Mouse (Mus musculus): ENCODE results near the gene Ablim2. TPM values are rescaled to one million over a fixed set of nuclear protein-coding genes. Genes with fewer than 3 reads are reported as not detected.

Gene Ablim2
- polyA plus RNA-seq, 1 experiment from 2014 or later = 0.98 TPM

GRCm38 (mm10) chr5:35737231-35737901 lies 20.3 kb upstream of the Ablim2 start:
- no peaks in the 10 kb centered on the region for H3K27me3 ChIP-seq
- no peak for DNase-seq (ENCODE audit: low read depth, low spot score)
- ChIA-PET POLR2A (no interaction called here), CTCF (interaction anchor here (0.9 to 4.5 kb wide), 2 partner anchors 9 to 18 kb away, joined by 3 to 22 read pairs; no protein-coding TSS in a partner anchor)
- ATAC-seq = no peak
- no peak for TF ChIP-seq CTCF (IDR thresholded peaks at IDR 0.05)
- in situ Hi-C loops (cut with MboI; ENCODE audit: low pct_unique_long_range_greater_than_20kb) = no loop called here

GRCm38 (mm10) chr5:35739005-35739404 lies 18.7 kb upstream of the Ablim2 start:
- no peaks in the 10 kb centered on the region for H3K27me3 ChIP-seq
- no peak for TF ChIP-seq CTCF (IDR thresholded peaks at IDR 0.05)
- ChIA-PET POLR2A (no interaction called here), CTCF (interaction anchor here (0.9 to 2.8 kb wide), 2 partner anchors 16 to 25 kb away, joined by 3 to 6 read pairs; no protein-coding TSS in a partner anchor)
- in situ Hi-C loops (cut with MboI; ENCODE audit: low pct_unique_long_range_greater_than_20kb) = no loop called here
- DNase-seq (ENCODE audit: low read depth, low spot score) = no peak
- ATAC-seq = no peak

- in situ Hi-C loops (cut with MboI; ENCODE audit: low pct_unique_long_range_greater_than_20kb) = no loop called here
- POLR2A ChIA-PET = no interaction called here
- no peaks in the 10 kb centered on the region for H3K27me3 ChIP-seq
- TF ChIP-seq CTCF (IDR thresholded peaks at IDR 0.05) = no peak
- CTCF ChIA-PET = interaction anchor here (1.4 to 2.8 kb wide), 2 partner anchors 16 to 26 kb away, joined by 6 to 8 read pairs; no protein-coding TSS in a partner anchor
- DNase-seq (ENCODE audit: low read depth, low spot score) (no peak), ATAC-seq (no peak)
Measured at GRCm38 (mm10) chr5:35739536-35740278, 18.0 kb upstream of the Ablim2 start, which contains the start of gene Sh3tc1. Sh3tc1 (minus strand) TSS chr5:35739987.

- in situ Hi-C loops (cut with MboI; ENCODE audit: low pct_unique_long_range_greater_than_20kb) = no loop called here
- POLR2A ChIA-PET = no interaction called here
- no peak for ATAC-seq
- H3K27me3 ChIP-seq = no peaks in the 10 kb centered on the region
- CTCF ChIA-PET = interaction anchor here (1.4 to 2.8 kb wide), 2 partner anchors 15 to 27 kb away, joined by 6 to 8 read pairs; no protein-coding TSS in a partner anchor
- no peak for DNase-seq (ENCODE audit: low read depth, low spot score)
- no peak for TF ChIP-seq CTCF (IDR thresholded peaks at IDR 0.05)
Measured at GRCm38 (mm10) chr5:35740716-35741115, 17.0 kb upstream of the Ablim2 start.

- ATAC-seq (no peak), DNase-seq (ENCODE audit: low read depth, low spot score) (no peak)
- in situ Hi-C loops (cut with MboI; ENCODE audit: low pct_unique_long_range_greater_than_20kb) = no loop called here
- ChIA-PET CTCF (interaction anchor here (0.8 to 2.8 kb wide), 3 partner anchors 9 to 27 kb away, joined by 3 to 8 read pairs (median 6); no protein-coding TSS in a partner anchor), POLR2A (interaction anchor here (0.7 kb wide), 1 partner anchor 1605 kb away, joined by 3 read pairs; no protein-coding TSS in a partner anchor)
- H3K27me3 ChIP-seq = no peaks in the 10 kb centered on the region
- TF ChIP-seq CTCF (IDR thresholded peaks at IDR 0.05) = no peak
Measured at GRCm38 (mm10) chr5:35741225-35741820, 16.4 kb upstream of the Ablim2 start.

GRCm38 (mm10) chr5:35743238-35743951 lies 14.3 kb upstream of the Ablim2 start:
- POLR2A ChIA-PET = no interaction called here
- CTCF ChIA-PET = interaction anchor here (1.0 kb wide), 1 partner anchor 9 kb away, joined by 4 read pairs; no protein-coding TSS in a partner anchor
- TF ChIP-seq CTCF (IDR thresholded peaks at IDR 0.05) = no peak
- no peak for DNase-seq (ENCODE audit: low read depth, low spot score)
- ATAC-seq = no peak
- in situ Hi-C loops (cut with MboI; ENCODE audit: low pct_unique_long_range_greater_than_20kb) = no loop called here
- H3K27me3 ChIP-seq = no peaks in the 10 kb centered on the region

- CTCF ChIA-PET = interaction anchor here (1.0 kb wide), 1 partner anchor 10 kb away, joined by 4 read pairs; no protein-coding TSS in a partner anchor
- POLR2A ChIA-PET = no interaction called here
Measured at GRCm38 (mm10) chr5:35743990-35744722, 13.5 kb upstream of the Ablim2 start.

GRCm38 (mm10) chr5:35745406-35745805 lies 12.3 kb upstream of the Ablim2 start:
- in situ Hi-C loops (cut with MboI; ENCODE audit: low pct_unique_long_range_greater_than_20kb) = no loop called here
- TF ChIP-seq CTCF (IDR thresholded peaks at IDR 0.05) = no peak
- ChIA-PET POLR2A (no interaction called here), CTCF (interaction anchor here (0.8 to 2.3 kb wide), 3 partner anchors 10 to 16 kb away, joined by 3 to 14 read pairs (median 7); partner anchors contain the start of gene Ablim2)
- ATAC-seq (no peak), DNase-seq (ENCODE audit: low read depth, low spot score) (no peak)
- H3K27me3 ChIP-seq = no peaks in the 10 kb centered on the region

More at GRCm38 (mm10) chr5:35743990-35744722, 13.5 kb upstream of the Ablim2 start:
- DNase-seq (ENCODE audit: low read depth, low spot score) (no peak), ATAC-seq (no peak)
- in situ Hi-C loops (cut with MboI; ENCODE audit: low pct_unique_long_range_greater_than_20kb) = no loop called here
- no peak for TF ChIP-seq CTCF (IDR thresholded peaks at IDR 0.05)
- no peaks in the 10 kb centered on the region for H3K27me3 ChIP-seq

GRCm38 (mm10) chr5:35746910-35747309 lies 10.8 kb upstream of the Ablim2 start:
- TF ChIP-seq CTCF (IDR thresholded peaks at IDR 0.05) = peak; percentile 95
- ATAC-seq (no peak), DNase-seq (ENCODE audit: low read depth, low spot score) (no peak)
- ChIA-PET POLR2A (no interaction called here), CTCF (interaction anchor here (1.1 to 3.3 kb wide), 9 partner anchors 9 to 145 kb away, joined by 3 to 14 read pairs (median 4); partner anchors contain the start of gene Ablim2)
- in situ Hi-C loops (cut with MboI; ENCODE audit: low pct_unique_long_range_greater_than_20kb) = no loop called here
- no peaks in the 10 kb centered on the region for H3K27me3 ChIP-seq
